Mouse (Mus musculus): ENCODE results near the gene Mrps18a. TPM values are rescaled to one million over a fixed set of nuclear protein-coding genes. Genes with fewer than 3 reads are reported as not detected.

Gene Mrps18a
- total RNA-seq, 2 experiments from 2014 or later, result 86.4 to 93.2 TPM

- no peak for DNase-seq (ENCODE audit: low spot score in 2 of 2)
Measured at GRCm38 (mm10) chr17:46139872-46140271, 29.1 kb downstream of the Mrps18a start.

- DNase-seq (ENCODE audit: low spot score in 2 of 2), result peak; percentile 86
Measured at GRCm38 (mm10) chr17:46143578-46144423, 33.0 kb downstream of the Mrps18a start, which contains the start of gene Rsph9. Gene Rsph9 (minus strand): TSS chr17:46144216.

- peak; percentile 78 to 92 for DNase-seq (ENCODE audit: low spot score in 2 of 2)
Measured at GRCm38 (mm10) chr17:46152847-46153782, 42.3 kb downstream of the Mrps18a start, which contains the start of gene Mad2l1bp. Gene Mad2l1bp (minus strand): TSS chr17:46153553.

DNA sequence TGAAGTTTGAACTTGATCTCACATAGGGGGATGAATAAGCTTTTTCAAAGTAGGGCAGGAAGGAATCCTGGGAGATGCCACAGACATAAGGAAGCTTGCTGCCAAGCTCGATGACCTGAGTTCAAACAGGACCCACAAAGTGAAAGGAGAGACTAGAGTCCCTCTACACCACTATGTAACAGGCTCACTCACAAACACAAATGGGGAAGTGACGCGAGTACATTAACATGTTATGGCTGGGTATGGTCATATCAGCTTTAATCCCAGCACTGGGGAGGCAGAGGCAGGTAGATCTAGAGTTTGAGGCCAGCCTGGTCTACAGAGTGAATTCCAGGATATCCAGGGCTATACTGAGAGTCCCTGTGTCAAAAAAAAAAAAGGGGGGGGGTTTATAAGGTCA, 43.5 kb downstream of the Mrps18a start:
- DNase-seq (ENCODE audit: low spot score in 2 of 2), result no peak

- no peak for DNase-seq (ENCODE audit: low spot score in 2 of 2)
Measured at GRCm38 (mm10) chr17:46156680-46157079, 45.9 kb downstream of the Mrps18a start.

DNA sequence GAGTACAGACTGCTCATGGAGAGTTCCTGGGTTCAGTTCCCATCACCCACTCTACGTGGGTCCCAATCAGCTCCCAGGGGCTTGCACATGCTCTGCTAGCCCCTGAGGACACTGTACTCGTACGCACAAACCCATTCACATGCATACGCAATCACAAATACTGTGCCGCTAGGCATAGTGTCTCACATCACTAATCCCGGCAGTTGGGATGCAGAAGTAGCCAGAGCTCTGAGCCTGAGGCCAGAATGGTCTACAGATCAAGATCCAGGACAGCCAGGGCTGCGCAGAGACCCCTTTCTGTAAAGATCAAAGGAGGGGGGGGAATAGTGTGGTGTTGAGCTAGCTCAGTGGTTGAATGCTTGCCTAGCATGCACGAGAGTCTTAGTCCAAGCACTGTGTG, 46.3 kb downstream of the Mrps18a start:
- DNase-seq (ENCODE audit: low spot score in 2 of 2), result no peak

DNA sequence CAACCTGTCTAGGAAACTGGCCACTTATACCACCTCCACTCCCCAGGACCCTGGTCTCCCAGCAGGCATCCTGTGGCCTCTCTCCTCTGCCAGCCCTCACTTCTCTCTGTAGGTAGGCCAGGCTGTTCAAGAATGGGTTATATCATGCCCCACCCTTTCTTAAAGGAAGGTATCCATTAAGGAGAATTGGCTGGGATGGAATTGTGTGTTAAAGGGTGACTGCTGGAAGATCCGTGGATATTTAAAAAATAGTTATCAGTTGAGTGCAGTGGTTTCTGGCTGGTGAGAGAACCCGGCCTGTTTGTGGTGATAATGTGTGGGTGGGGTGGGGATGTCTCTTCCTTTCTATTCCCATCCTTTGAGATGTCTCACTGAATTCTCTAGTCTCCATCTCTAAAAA, 48.5 kb downstream of the Mrps18a start:
- no peak for DNase-seq (ENCODE audit: low spot score in 2 of 2)

DNA sequence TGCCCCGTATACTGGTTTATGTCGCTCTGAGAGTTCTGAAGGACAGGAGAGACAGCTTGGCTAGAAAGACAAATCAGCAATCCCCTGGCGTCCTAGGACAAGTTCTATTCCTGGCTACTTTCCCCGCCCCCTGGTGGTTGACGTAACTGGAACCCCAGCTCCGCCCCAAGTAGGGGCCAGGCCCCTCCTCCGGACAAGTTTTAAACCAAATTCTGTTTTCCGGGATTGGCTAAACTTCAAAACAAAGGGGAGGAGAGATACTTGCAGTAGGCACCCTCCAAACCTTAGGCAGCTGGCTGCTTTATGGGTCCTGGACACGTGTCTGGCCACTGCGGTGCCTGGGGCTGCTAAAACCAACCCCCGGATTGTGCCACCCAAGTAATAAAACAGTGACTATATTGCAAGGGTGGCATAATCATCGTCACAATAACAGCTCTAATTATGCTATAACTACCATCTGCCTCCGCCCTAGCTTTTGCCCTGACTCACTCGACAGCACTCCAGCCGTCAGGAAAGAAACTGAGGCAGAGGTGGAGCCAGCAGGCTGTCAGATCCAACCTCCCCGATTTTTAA, 49.4 kb downstream of the Mrps18a start:
- DNase-seq (ENCODE audit: low spot score in 2 of 2), result peak; percentile 79 to 87

DNA sequence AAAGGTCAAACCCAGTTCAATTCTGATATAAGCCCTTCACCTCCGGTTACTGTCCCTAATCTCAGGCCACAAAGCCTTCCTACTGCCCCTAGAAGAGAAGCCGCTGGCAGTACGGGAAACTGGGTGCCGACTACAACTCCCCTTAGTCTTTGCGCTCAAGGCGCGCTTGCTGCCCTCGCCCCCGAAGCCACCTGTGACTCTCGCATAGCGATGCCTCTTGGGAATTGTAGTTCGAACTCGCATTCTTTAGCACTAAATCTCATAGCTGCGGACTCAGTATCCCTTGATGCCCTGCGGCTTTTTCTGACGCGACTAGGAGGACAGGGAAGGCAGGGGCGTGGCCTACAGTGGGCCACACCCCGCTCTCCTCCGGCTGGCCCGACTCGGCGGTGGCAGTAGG, 49.9 kb downstream of the Mrps18a start, which contains the start of gene Gtpbp2:
Gene Gtpbp2, plus strand, starts transcription at position 347 of the 400 bp plus-strand sequence.
- DNase-seq (ENCODE audit: low spot score in 2 of 2), result peak; percentile 97 to 98

DNA sequence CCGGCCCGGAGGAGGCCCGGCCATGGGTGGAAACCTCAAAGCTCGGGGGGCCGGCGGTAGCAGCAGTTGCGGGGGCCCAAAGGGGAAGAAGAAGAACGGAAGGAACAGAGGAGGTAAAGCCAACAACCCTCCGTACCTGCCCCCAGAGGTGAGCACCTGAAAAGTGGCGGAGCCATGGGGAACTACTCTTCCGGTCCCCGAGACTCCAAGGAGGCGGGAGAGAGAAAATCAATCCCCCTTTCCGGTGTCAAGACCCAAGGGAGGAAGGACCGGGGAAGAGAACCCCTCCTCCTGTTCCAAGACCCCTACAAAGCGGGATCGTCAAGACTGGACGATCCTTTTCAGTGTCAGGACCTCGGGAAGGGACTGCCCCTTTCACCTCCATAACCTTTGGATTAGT, 50.4 kb downstream of the Mrps18a start:
- DNase-seq (ENCODE audit: low spot score in 2 of 2), result no peak

DNA sequence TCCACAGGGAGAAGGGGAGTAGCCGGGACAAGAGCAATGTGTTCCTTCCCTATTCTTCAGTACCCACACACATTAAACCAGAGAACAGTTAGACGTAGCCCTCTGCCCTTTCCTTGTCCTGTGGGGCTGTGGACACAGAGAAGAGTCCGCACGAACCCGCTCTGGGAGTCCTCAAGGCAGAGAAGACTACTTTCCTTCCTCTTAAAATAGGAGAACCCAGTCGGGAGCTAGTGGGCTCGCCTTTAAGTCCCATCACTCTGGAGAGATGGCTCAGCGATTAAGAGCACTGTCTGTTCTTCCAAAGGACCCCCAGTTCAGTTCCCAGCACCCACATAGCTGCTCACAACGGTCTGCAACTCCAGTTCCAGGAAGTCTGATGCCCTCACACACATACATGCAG, 50.9 kb downstream of the Mrps18a start:
- no peak for DNase-seq (ENCODE audit: low spot score in 2 of 2)

DNA sequence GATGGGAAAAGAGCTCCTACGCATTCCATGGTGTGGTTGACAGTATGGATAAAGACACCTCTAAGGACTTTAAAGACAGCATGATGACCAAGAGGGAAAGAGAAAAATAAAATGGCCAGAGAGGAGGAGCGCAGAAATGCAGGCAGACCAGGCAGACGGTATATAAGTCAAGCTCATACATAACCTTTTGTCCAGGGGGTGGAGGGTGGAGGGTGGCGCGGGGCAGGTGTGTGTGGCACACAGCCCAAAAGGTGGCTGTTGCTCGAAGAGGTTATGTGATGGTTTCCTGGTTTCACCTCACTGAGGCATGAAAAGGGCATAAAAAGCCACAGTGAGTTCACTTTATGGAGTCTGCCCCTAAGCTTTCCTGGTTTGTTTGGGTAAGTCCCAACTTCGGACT, 51.8 kb downstream of the Mrps18a start:
- no peak for DNase-seq (ENCODE audit: low spot score in 2 of 2)

DNA sequence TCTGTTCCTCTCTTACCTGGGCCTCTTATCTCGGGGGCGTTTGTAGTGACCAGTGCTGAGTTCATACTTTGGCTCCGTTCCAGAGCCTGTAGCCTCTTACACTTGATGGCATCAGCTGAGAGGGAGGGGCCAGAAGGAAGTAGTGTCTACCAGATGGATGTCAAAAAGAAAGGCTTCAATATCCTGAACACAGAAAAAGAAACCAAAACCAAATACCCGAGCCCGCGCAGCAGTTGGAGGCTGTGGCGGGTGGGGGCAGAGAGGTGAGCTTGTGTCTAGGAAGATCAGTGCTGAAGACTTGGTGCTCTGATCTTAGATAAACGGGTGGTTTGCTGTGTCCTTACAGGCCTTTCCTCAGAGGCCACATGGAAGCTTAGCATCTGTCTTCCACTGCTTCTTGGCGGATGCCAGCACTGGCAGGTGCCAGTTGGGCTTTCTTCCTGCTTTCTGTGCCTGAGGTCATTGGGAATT, 52.2 kb downstream of the Mrps18a start:
- no peak for DNase-seq (ENCODE audit: low spot score in 2 of 2)

- no peak for DNase-seq (ENCODE audit: low spot score in 2 of 2)
Measured at GRCm38 (mm10) chr17:46164301-46164700, 53.5 kb downstream of the Mrps18a start.

DNA sequence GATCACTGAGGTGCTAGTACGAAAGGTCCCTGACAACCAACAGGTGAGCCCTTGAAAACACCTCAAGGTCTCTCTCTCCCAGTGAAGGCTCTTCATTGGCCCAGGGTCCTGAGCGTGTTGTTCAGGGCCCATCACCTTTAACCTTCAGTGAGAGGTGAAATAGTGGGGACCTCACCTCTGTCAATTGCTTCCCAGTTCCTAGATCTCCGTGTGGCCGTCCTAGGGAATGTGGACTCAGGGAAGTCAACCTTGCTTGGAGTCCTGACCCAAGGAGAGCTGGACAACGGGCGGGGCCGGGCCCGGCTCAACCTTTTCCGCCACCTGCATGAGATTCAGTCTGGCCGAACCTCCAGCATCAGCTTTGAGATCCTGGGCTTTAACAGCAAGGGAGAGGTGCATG, 54.0 kb downstream of the Mrps18a start:
- no peak for DNase-seq (ENCODE audit: low spot score in 2 of 2)

DNA sequence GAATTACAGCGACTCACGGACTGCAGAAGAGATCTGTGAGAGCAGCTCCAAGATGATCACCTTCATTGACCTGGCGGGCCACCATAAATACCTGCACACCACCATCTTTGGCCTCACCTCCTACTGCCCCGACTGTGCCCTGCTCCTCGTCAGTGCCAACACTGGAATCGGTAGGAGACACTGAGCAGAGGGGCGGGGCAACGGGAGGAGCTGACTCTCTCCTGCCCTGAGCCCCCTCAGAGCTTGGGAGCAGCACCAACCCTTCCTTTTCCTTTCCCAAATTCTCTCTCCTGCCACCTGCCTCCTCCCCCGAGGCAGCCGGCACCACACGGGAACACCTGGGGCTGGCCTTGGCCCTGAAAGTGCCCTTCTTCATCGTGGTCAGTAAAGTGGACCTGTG, 54.7 kb downstream of the Mrps18a start:
- DNase-seq (ENCODE audit: low spot score in 2 of 2), result no peak

GRCm38 (mm10) chr17:46166270-46166669, 55.5 kb downstream of the Mrps18a start:
- DNase-seq (ENCODE audit: low spot score in 2 of 2), result no peak

GRCm38 (mm10) chr17:46167014-46167413, 56.2 kb downstream of the Mrps18a start:
- no peak for DNase-seq (ENCODE audit: low spot score in 2 of 2)

GRCm38 (mm10) chr17:46168318-46168717, 57.5 kb downstream of the Mrps18a start:
- no peak for DNase-seq (ENCODE audit: low spot score in 2 of 2)

GRCm38 (mm10) chr17:46168768-46169167, 58.0 kb downstream of the Mrps18a start:
- DNase-seq (ENCODE audit: low spot score in 2 of 2), result no peak

GRCm38 (mm10) chr17:46170538-46170937, 59.8 kb downstream of the Mrps18a start:
- DNase-seq (ENCODE audit: low spot score in 2 of 2), result no peak

All from layer of hippocampus, adult 18-20 months (tissue).